Mouse (Mus musculus): ENCODE results near the gene Sema7a. TPM values are rescaled to one million over a fixed set of nuclear protein-coding genes. Genes with fewer than 3 reads are reported as not detected.

Sema7a gene
- total RNA-seq, 2 experiments from 2014 or later: 135 to 160 TPM

DNA sequence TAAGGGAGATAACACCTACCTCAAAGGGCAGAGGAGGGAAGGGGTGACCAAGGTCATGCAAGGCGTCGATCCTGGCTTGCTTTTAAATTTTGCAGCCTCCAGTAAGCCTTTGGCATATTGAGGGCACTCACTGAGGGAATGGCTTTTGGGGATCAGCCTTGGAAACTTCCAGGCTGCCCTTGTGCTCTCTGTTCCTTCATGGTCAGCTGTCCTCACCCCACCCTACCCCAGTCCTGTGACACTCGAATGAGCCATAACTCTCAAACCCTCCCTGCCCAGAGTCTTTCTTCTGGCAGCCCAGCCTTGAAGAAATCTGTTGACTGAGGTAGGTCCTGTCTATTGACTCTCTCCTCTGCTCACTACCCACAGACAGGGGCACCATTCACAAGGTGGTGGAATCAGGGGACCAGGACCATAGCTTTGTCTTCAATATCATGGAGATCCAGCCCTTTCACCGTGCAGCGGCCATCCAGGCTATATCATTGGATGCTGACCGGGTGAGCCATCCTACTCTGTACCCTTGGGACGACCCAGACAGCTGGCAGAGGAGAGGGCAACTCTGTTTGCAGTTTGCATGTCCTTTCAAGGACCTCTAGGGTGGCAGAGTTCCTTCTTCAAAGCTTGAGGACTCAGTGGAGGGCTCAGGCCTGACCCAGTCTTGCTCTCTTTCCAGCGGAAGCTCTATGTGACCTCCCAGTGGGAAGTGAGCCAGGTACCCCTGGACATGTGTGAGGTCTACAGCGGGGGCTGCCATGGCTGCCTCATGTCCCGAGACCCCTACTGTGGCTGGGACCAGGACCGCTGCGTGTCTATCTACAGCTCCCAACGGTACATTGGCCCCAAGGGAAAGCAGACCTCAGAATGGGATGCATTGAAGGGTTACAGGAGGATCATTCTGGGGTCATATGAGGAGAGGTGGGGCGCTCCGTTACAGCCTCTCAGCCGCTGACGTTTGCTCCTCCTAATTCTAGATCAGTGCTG is 20.3 kb downstream of the Sema7a start:
- no peak for DNase-seq (ENCODE audit: low spot score in 2 of 2)

DNA sequence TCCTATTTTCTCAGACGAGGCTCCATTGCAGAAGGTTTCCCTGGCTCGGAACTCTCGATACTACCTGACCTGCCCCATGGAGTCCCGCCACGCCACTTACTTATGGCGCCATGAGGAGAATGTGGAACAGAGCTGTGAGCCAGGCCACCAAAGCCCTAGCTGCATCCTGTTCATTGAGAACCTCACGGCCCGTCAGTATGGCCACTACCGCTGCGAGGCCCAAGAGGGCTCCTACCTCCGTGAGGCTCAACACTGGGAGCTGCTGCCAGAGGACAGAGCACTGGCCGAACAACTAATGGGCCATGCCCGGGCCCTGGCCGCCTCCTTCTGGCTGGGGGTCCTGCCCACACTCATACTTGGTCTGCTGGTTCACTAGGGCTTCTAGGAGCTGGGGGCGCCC is 21.3 kb downstream of the Sema7a start:
- no peak for DNase-seq (ENCODE audit: low spot score in 2 of 2)

DNA sequence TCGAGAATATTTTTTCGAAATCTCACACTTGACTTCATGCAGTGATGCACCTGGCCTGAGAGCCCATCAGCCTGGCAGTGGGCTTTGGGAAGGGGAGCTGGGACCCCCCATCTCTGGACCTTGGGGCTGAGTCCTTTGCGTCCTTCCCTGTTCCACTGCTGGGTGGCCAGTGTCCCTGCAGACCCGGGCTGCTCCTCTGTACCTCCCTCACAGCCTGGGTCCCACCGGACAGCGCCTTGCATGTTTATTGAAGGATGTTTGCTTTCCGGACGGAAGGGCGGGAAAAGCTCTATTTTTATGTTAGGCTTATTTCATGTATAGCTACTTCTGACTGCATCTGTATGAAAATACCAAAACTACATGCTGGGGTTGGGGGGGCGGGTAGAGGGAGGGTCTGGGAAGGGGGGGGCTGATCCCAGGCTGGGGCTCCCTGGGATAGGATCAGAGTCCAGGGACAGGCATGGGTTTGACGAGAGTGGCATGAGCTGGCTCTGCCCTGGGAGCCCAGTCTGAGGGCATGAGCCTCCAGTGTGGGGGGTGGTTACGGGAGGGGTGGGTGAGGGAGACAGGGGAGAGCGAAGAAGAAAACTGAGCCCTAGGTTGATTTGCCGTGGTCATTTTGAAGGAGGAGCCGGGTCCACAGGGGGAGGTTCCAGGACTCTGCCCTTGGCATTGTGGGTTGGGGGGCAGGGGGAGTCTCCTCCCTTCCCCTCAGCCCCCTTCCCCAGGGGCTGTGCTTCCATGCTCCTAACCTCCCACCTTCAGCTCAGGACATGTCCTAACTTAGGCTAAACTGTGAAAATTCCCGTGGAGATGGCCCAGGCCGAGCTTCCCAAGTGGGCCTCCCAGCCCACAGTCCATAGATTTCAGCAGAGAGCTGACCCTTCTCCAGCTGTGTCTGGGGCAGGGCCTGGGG is 22.2 kb downstream of the Sema7a start:
- no peak for DNase-seq (ENCODE audit: low spot score in 2 of 2)

DNA sequence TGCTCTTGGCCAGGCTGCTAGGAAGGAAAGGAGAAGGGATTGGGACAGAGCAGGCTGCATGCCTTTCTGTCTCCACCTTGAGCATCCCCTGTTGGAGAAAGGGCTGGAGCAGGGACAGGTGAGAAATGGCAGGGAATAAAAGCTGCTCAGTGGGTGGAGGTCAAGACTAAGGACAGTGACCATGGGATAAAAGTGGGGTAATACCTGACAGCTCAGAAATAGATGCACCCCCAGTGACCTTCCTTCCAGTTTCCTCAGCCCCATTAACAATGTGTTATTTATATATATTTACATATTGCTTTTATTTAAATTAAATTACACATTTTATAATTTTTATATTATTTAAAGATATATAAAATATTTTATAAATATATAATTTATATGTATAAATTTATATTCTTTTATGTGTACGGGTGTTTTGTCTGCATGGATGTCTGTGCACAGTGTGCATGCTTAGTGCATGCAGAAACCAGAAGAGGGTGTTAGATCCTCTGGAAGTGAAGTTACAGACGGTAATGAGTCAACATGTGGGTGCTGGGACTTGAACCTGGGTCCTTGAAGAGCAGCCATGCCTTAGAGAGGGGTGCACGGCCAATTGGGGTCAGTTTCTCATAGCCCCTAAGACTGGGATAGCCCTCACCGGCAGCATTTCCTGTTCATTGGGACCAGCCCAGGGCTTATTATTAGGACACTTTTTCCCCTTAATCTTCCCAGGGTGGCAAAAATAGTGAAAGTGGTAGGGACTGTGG is 23.5 kb downstream of the Sema7a start:
- no peak for DNase-seq (ENCODE audit: low spot score in 2 of 2)

DNA sequence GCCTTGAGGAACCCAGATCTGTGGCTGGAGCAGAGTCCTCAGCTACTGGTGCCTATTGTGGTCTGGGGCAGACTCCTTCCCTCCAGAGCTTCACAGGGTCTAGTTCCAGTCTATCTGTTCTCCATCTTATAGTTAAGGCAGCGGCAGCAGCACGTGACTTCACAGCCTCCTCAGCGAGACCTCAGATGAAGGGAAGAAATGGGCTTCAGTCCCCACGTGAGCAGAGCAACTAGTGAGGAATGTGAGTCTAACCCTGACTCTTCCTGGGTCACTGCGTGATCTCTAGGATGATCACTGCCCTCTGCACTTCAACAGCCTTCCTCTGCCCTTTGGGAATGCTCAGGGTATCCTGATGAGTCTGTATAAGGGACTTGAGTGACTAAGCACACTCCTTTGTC is 24.1 kb downstream of the Sema7a start:
- no peak for DNase-seq (ENCODE audit: low spot score in 2 of 2)

DNA sequence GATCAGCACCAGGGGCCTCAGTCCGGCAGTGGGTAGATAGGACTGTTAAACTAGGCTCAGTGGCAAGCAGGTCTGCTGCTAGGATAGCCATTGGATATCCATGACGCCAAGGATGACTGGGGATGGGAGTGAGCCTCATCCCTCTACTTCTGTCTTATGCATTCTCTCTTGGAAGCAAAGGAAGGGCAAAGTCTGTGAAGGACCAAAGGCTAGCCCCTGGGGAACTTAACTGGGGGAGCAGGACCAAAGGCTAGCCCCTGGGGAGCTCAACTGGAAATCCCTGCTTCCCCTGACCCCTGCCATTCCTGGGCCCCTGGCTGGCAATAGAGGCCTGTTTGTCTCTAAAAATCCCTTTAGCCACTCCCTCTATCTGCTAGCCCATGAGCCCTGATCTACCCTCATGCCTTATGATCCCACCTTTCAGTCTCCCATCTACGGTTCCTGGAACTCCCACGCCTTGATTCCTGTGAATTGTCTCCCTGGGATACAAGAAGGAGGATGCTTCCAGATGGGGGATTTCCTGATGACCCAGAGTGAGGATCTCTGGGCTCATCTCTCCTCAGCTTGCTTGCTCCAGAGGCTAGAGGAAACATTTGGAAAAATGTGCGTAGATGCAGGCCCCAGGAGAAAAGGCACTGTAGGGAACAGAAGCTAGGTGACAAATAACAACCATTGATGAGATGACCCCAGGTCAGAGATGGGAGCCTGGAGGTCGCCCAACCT is 24.8 kb downstream of the Sema7a start:
- no peak for DNase-seq (ENCODE audit: low spot score in 2 of 2)

DNA sequence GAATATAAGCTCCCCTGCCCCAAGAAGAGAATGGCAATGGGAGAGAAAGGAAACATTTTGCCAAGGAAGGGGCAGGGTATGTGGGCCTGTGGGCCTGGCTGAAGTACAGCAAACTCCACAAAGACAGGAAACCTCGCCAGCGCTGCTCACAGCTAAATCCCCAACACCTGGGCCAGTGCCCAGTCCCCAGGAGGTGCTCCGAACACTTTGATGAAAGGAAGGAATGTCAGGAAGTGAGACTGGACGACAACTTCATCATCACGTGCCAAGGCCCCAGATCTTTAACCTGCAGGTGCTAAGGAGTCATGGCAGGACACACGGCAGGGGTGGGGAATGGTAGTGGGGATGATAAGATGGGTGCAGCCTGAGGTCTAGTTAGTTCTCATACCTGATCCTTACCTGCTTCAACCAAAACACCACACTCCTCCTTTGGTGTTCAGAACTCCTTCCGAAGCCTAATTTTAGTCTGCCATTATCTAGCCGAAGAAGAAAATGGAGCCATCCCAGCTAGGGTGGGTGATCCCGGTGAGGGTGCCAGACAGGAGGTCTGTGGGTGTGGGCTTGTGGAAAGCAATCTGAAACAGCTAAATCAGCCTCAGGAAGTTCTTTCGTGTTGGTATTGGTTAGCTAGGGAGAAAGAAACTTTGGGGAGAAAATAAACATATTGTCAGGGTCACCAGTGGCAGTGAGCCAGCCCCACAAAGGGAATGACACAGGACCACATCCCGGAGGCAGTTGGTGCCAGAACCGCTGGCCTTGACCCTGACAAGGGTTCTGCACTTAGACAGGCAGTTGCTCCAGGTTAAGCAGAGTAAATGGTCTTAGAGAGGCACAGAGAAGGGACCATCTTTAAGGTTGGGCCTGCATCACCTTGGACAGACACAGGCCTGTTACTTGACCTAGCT is 25.6 kb downstream of the Sema7a start:
- peak in 1 of 2 experiments; percentile 38 for DNase-seq (ENCODE audit: low spot score in 2 of 2)

DNA sequence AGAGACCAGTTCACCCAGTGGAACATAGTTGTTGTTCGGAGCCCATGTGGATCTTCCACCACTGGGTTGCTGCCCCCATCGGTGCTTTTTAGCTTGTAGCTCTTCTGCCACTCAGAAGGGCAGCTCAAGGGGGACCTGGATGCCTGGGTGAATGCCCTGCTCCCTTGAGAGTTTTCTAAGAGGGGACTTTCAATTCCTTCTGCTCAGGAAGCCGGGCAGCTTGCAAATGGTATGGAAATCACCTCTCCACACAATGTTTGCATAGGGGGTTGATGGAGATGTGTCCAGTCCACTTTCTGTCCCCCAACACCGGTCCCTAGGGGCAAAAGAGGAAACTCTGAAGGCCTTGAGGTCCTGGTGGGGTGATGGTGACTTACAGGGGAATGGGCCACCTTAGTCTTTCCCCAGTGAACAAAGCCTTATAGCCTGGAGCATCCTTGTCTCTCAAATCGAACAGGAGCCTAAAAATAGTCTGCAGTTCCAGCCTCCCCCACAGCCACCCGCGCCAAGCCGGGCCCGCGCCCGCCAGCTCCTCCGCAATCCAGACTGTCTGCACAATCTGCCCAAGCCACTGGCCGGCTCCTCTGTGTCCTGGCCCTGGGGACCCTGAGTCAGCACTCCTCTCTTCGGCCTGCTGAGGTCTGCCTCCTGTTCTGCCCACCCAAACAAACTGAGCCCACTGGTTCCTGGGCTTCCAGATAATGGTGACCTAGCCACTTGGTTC is 27.5 kb downstream of the Sema7a start:
- DNase-seq (ENCODE audit: low spot score in 2 of 2): peak; percentile 68 to 85

DNA sequence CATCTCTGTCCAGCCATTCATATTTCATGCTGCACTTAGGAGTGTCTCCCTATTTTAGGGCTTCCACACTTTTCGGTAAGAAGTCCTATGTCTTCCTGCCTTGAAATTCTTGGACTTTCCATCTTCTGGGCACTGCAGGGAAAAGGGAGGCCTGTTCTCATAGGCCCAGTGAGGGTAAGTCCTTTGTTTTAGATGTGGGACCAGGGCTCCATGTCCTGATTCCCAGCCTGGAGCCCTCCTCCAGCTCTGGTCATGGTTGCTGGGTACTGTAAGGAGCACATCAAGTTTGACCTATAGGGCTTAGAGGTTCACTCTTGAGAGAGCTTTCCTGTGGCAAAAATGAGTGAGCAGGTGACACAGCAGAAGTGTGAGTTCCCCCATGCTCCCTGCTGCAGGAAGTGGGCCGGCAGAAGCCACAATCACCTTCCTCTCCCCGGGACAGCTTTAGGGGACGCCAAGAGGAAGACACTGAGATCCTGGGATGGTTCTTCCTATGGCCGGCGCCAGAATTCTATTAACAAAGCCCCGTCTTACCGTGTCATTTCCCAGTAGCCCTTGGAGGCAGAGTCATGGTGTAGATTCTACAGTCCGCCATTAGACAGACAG is 28.4 kb downstream of the Sema7a start:
- DNase-seq (ENCODE audit: low spot score in 2 of 2): no peak

DNA sequence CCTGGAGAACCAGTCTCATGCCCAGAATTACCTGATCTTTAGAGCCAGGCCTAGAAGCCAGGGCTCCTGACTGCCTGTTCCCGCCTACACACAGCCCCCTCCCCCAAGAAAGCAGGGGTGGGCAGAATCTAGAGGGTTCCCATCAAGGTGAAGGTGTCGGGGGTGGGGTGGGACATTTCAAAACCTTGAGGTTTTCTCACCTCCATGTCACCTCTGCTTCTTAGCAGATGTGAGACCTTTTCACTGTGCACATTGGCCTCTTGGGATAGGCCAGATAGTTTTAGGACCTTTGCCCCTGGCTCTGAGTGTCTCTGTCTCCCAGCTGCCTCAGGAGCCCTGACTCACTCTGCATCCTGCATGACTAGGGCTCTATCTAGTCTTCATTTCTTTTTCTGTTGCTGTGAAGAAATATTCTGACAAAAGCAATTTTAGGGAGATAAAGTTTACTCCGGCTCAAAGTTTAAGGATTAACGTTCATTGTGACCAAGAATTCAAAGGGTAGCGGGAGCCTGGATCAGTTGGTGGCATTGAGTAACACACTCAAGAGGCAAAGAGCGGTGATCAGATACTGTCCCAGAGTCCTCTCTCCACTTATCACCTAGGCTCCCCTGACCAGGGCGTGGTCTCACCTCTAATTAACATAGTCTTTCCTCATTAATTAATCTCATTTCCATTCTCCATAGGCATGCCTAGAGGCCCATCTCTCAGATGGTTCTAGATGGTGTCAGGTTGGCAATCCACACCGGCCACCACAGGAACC is 29.1 kb downstream of the Sema7a start:
- DNase-seq (ENCODE audit: low spot score in 2 of 2): no peak

DNA sequence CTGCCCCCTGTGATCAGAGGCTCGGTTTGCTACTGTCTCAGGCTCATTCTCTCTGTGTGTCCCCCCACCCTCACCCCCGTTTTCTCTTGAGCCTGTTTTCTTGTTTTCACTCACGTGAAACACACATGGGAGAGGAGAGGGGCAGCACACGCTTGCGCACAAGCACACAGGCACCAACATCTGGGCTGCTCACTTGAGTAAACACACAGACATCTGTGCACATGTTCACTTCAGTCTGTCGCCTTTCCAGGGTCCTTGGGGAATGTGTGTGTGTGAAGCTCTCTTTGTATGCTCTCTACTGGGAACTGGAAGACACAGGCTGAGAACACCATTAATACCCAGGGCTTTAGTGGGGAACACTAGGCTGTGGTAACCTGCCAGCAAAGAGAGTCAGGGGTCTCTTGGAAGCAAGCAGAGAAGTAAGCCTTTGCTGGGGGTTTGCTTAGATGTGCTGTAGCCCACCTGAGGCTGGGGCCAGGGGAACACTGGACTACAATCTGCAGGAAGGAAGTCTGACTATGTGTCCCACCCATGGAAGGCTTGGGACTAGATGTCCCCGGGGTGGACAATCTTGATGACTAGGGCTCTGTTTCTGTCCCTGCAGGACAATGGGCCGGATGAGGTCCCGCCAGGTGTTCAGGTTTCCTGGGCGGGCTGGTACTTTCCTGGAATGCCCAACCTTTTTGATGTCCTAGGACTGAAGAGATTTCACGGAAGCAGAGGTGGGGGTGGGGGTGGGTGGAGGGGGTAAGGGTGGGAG is 30.0 kb downstream of the Sema7a start:
- DNase-seq (ENCODE audit: low spot score in 2 of 2): no peak

DNA sequence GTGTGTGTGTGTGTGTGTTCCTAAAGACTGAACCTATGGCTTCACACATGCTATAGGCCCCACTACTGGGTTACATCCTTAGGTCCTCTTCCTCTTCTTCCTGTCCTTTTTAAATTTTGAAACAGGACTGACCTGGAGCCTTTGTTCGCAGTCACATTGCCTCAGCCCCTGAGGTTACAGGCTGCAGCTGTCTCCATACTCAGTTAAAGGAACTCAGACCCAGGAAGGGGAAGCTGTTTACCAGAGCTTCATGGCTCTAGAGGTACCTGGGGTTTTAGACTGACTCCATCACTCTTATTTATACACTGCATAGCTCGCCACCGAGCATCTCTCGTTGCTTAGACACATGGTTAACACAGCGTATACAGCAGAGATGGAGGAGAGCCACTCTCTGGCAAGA is 31.5 kb downstream of the Sema7a start:
- DNase-seq (ENCODE audit: low spot score in 2 of 2): no peak

DNA sequence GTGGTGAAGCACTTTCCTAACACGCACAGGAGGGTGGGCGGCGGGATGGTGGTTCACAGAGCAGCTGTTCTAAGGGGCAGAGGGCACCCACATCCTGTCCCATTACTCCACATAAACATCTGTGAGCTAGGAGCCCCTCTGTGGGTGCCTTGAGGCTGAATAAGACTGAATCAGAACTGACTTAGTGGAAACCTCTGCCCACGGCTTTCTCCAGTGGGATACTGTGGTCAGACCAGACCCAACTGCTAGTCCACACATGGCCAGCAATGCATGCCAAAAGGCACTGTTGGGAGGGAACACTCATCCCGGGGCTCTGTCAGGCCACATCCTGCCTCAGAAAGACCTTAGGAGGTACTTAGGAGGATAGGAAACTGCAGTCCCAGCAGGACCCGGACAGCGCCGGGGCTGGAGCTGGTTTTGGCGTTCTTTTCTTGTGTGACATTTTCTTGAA is 32.3 kb downstream of the Sema7a start:
- DNase-seq (ENCODE audit: low spot score in 2 of 2): no peak

DNA sequence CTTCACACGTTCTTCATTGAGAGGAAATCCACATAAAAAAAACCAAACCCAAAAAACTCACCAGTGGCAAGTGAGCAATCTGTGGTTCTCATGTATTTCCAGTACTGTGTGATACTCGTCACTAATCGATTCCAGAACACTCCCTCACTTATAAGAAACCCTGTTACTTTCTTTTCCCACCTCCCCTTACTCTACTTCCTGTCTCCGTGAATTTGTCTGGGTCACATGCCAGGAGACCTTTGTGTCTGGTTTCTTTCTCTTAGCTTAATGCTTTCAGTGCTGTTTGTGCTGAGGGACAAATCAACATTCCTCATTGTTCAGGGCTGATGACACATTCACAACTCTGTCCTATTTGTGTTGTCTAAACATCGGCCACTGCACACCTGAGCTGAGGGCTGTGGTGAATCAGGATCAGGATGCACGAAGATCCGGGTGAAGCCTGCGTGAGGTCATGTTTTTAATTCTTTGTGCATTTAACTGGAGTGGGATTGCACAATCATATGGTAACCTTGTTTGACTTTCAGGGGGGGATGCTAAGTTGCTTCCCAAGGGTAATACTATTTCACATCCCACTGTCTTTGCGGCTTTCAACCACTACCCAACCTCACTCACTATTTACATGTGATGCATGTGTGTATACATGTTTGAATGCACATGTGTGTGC is 33.0 kb downstream of the Sema7a start:
- no peak for DNase-seq (ENCODE audit: low spot score in 2 of 2)

DNA sequence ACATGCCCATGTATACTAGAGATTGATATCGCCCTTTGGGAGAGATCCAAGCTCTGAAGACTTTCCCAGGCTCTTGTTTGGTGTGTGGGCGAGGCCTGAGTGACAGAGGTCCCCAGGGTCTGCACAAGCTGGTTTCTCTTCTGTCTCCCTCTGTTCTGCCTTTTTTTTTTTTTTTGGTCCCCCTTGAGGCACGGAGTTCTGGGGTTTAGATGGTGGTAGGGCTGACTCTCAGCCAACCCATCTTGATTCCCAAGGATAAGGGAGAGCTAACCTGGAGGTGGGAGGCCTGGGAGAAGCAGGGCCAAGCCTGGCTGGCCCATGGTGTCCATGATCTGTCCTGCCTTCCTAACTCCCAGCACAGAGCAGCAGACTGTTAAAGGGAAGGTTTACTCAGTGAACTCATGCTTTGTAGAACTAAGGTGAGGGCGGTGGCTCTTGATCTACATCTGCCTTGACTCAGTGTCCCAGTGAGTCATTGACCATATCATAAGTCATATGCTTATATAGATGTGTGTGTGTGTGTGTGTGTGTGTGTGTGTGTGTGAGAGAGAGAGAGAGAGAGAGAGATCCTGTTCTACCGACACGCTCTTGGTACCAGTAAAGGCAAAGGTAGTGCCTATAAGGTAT is 33.6 kb downstream of the Sema7a start:
- no peak for DNase-seq (ENCODE audit: low spot score in 2 of 2)

DNA sequence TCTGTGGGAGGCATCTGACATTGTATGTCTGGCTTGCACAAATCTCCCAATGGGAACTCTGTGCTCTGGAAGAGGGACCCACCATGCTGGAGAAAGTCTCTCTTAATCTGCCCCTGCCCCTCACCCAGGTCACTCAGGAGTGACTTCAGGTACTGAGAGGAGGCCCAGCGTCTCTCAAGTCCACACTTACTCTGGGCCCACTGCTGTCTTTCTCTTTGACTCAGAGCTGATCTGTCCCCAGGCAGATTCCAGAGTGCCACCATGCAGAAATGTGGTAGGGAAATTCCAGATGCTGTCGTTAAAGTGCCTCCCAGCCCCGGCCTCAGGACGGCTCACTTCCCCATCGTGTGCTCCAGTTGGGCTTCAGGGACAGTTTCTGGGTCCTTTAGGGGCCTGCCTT is 34.3 kb downstream of the Sema7a start:
- no peak for DNase-seq (ENCODE audit: low spot score in 2 of 2)
